16 mouse cellular contexts compared by ENCODE assay signal in the genomic region with DNA sequence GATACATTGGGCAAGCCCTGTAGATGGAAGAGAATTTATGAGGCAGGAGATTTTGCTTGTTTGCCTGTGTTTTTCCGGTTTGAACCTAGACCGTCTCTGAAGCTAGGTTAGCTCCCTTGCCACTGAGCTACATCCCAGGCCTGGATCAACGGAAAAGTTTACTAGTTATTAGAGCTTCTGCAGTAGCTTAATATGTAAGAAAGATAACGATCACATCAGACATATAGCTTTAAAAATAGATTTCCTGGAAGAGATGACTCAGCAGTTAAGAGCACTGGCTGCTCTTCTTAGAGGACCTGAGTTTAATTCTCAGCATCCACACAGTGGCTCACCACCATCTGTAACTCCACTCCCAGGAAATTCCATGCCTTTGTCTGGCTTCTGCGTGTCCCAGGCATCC. TPM values are rescaled to one million over a fixed set of nuclear protein-coding genes. Genes with fewer than 3 reads are reported as not detected.
DNase-seq lines count a peak whose midpoint lies in the region; ATAC-seq and TF ChIP-seq lines count a peak whose summit lies in the region.
"Had no signal": no experiment of that assay in that cellular context is flagged by ENCODE, and none has a peak within 500 bp of the region (broad histone marks: within the 10 kb centered on the region; RNA-seq: fewer than 3 reads in every experiment).

No protein-coding gene starts in this region.

- H3K4me1 ChIP-seq in liver, embryonic 12.5 days = peaks cover 49% of the 10 kb centered on the region
- H3K4me1 ChIP-seq in liver, embryonic 11.5 days (replicated peaks; ENCODE audit: control insufficient read depth, insufficient read depth, low read length) = peaks cover 18% of the 10 kb centered on the region
- H3K4me1 ChIP-seq in ES-E14 (ENCODE audit: control insufficient read depth in 2 of 2, insufficient read depth in 2 of 2, low read length in 2 of 2, poor library complexity in 1 of 2) = peaks cover 0 to 3% of the 10 kb centered on the region in 2 experiments; a peak in 1 of 4 replicates
- peaks cover 5% of the 10 kb centered on the region for H3K4me1 ChIP-seq in embryonic fibroblast, embryonic 13.5 days (ENCODE audit: control insufficient read depth, insufficient read depth, low read length)
- 0 out of 2 replicates have a peak, but pooled peaks cover 5% of the 10 kb centered on the region for H3K4me1 ChIP-seq in hindbrain, embryonic 14.5 days (replicated peaks; ENCODE audit: control insufficient read depth, insufficient read depth, low read length)
- H3K4me1 ChIP-seq: hindbrain, embryonic 15.5 days had no signal

- TF ChIP-seq POLR2A in embryonic fibroblast, embryonic 13.5 days (IDR thresholded peaks at IDR 0.05; ENCODE audit: low read depth, low read length) = no peak

- no peak for TF ChIP-seq CTCF in embryonic fibroblast, embryonic 13.5 days (IDR thresholded peaks at IDR 0.05; ENCODE audit: borderline replicate concordance, insufficient read depth, low read length)

- H3K9me3 ChIP-seq in liver, embryonic 12.5 days (replicated peaks) = no peaks in the 10 kb centered on the region
- H3K9me3 ChIP-seq in liver, embryonic 11.5 days (ENCODE audit: control insufficient read depth, low read length) = no peaks in the 10 kb centered on the region
- H3K9me3 ChIP-seq in ES-E14 (ENCODE audit: control insufficient read depth, insufficient read depth, low read depth, low read length) = no peaks in the 10 kb centered on the region
- no peaks in the 10 kb centered on the region for H3K9me3 ChIP-seq in hindbrain, embryonic 14.5 days (ENCODE audit: control insufficient read depth, low read length)
- H3K9me3 ChIP-seq: embryonic facial prominence, embryonic 10.5 days; hindbrain, embryonic 15.5 days; limb, embryonic 12.5 days; midbrain, embryonic 15.5 days; neural tube, embryonic 13.5 days had no signal

- 45% methylated on average over 5 of the region's 5 CpGs for WGBS in liver, embryonic 12.5 days (ENCODE audit: insufficient replicate concordance)
- 62% methylated on average over 5 of the region's 5 CpGs for WGBS in liver, embryonic 11.5 days
- WGBS in hindbrain, embryonic 14.5 days = 87% methylated on average over 5 of the region's 5 CpGs

- in situ Hi-C loops in ES-E14 (cut with MboI; ENCODE audit: low sequenced_read_pairs in 2 of 2, unreplicated experiment in 2 of 2) = no loop called here

- peak overlapping the region; percentile 41 for H3K4me2 ChIP-seq in liver, embryonic 12.5 days
- H3K4me2 ChIP-seq in liver, embryonic 11.5 days = no peak overlapping the region
- no peak overlapping the region for H3K4me2 ChIP-seq in hindbrain, embryonic 14.5 days (replicated peaks)
- H3K4me2 ChIP-seq: hindbrain, embryonic 15.5 days; limb, embryonic 12.5 days; midbrain, embryonic 15.5 days; neural tube, embryonic 13.5 days had no signal

- no peaks in the 10 kb centered on the region for H3K36me3 ChIP-seq in liver, embryonic 12.5 days
- no peaks in the 10 kb centered on the region for H3K36me3 ChIP-seq in liver, embryonic 11.5 days (ENCODE audit: control insufficient read depth, insufficient read depth, low read length)
- no peaks in the 10 kb centered on the region for H3K36me3 ChIP-seq in ES-E14 (ENCODE audit: control insufficient read depth, insufficient read depth, low read length, poor library complexity, severe bottlenecking)
- no peaks in the 10 kb centered on the region for H3K36me3 ChIP-seq in hindbrain, embryonic 14.5 days (replicated peaks; ENCODE audit: control insufficient read depth, insufficient read depth)
- H3K36me3 ChIP-seq: embryonic facial prominence, embryonic 10.5 days; hindbrain, embryonic 15.5 days; limb, embryonic 12.5 days; midbrain, embryonic 15.5 days; neural tube, embryonic 13.5 days had no signal

- H3K27me3 ChIP-seq in liver, embryonic 12.5 days (replicated peaks) = no peaks in the 10 kb centered on the region
- H3K27me3 ChIP-seq in liver, embryonic 11.5 days (replicated peaks; ENCODE audit: control insufficient read depth, insufficient read depth, low read length) = no peaks in the 10 kb centered on the region
- no peaks in the 10 kb centered on the region for H3K27me3 ChIP-seq in hindbrain, embryonic 14.5 days (ENCODE audit: control insufficient read depth, insufficient read depth, low read length)
- H3K27me3 ChIP-seq: hindbrain, embryonic 15.5 days; limb, embryonic 12.5 days; midbrain, embryonic 15.5 days; neural tube, embryonic 13.5 days had no signal

- no peak for DNase-seq in liver, embryonic 11.5 days (ENCODE audit: low spot score)
- DNase-seq in ES-E14 (ENCODE audit: low read depth, low spot score) = no peak
- no peak for DNase-seq in kidney, adult 18-20 months
- DNase-seq in hindbrain, embryonic 14.5 days (ENCODE audit: low spot score) = no peak
- DNase-seq in left cerebral cortex, postnatal 10 days (ENCODE audit: extremely low spot score in 1 of 2, low spot score in 2 of 2) = no peak
- DNase-seq: lung, postnatal 10 days; retina, postnatal 1 day had no signal

- H3K27ac ChIP-seq in liver, embryonic 12.5 days = peak overlapping the region; percentile 77
- no peak overlapping the region for H3K27ac ChIP-seq in liver, embryonic 11.5 days (ENCODE audit: low read depth, low read length)
- H3K27ac ChIP-seq in ES-E14 (ENCODE audit: insufficient read depth, low read depth, low read length, poor library complexity, severe bottlenecking) = no peak overlapping the region
- peak overlapping the region; percentile 82 for H3K27ac ChIP-seq in embryonic fibroblast, embryonic 13.5 days (ENCODE audit: insufficient read depth, low read length)
- H3K27ac ChIP-seq in hindbrain, embryonic 14.5 days = no peak overlapping the region
- H3K27ac ChIP-seq: embryonic facial prominence, embryonic 10.5 days; hindbrain, embryonic 15.5 days; limb, embryonic 12.5 days; midbrain, embryonic 15.5 days; neural tube, embryonic 13.5 days had no signal

- intact Hi-C loops in left cerebral cortex, postnatal 10 days (cut with DNase I) = no loop called here

- no peak overlapping the region; the same call in 1 of the 2 replicates for H3K9ac ChIP-seq in liver, embryonic 12.5 days
- H3K9ac ChIP-seq in liver, embryonic 11.5 days (ENCODE audit: low read depth, low read length) = no peak overlapping the region
- no peak overlapping the region for H3K9ac ChIP-seq in ES-E14 (ENCODE audit: insufficient read depth, low read depth, low read length, poor library complexity, severe bottlenecking)
- H3K9ac ChIP-seq in hindbrain, embryonic 14.5 days = no peak overlapping the region
- H3K9ac ChIP-seq: hindbrain, embryonic 15.5 days; limb, embryonic 12.5 days; midbrain, embryonic 15.5 days; neural tube, embryonic 13.5 days had no signal

- H3K4me3 ChIP-seq in liver, embryonic 12.5 days = no peak overlapping the region
- H3K4me3 ChIP-seq in liver, embryonic 11.5 days (ENCODE audit: low read depth, low read length) = no peak overlapping the region
- H3K4me3 ChIP-seq in ES-E14 (ENCODE audit: insufficient read depth in 1 of 2, low read depth in 1 of 2, low read length in 2 of 2, poor library complexity in 1 of 2, severe bottlenecking in 1 of 2) = no peak overlapping the region
- no peak overlapping the region for H3K4me3 ChIP-seq in embryonic fibroblast, embryonic 13.5 days (ENCODE audit: insufficient read depth, low read length)
- no peak overlapping the region for H3K4me3 ChIP-seq in hindbrain, embryonic 14.5 days (replicated peaks; ENCODE audit: low read length)
- H3K4me3 ChIP-seq: embryonic facial prominence, embryonic 10.5 days; hindbrain, embryonic 15.5 days; limb, embryonic 12.5 days; midbrain, embryonic 15.5 days; neural tube, embryonic 13.5 days had no signal

- peak; percentile 44; the same call in 1 of the 2 replicates for ATAC-seq in liver, embryonic 12.5 days
- ATAC-seq in liver, embryonic 11.5 days (replicated peaks; ENCODE audit: low FRiP score) = no peak
- ATAC-seq in megakaryocyte-erythroid progenitor cell, adult 5-6 weeks (replicated peaks; ENCODE audit: low FRiP score, low TSS enrichment, poor library complexity, severe bottlenecking) = peak; percentile 16; the same call in 1 of the 2 replicates
- no peak for ATAC-seq in hindbrain, embryonic 14.5 days (ENCODE audit: low FRiP score)
- ATAC-seq: forebrain, embryonic 16.5 days; midbrain, embryonic 15.5 days had no signal

RNA-seq across cellular contexts. Expression of a gene that starts 7.1 kb away (rescaled TPM):
- 38.2 and 39.4 TPM in 2 replicates for polyA plus RNA-seq in liver, embryonic 12.5 days (2016; fragmentation: Nextera tagmentation; extraction: Ambion mirVana)
- polyA plus RNA-seq in liver, embryonic 11.5 days (2014; fragmentation: Nextera tagmentation; extraction: Ambion mirVana) = 48.6 and 51.6 TPM in 2 replicates
- 14.0 and 21.4 TPM in 2 replicates for total RNA-seq in ES-E14 (2012; rRNA removed)
- polyA plus RNA-seq in embryonic fibroblast, embryonic 13.5 days (2011; ENCODE audit: insufficient read length, low read depth, missing spikeins) = 39.8 and 43.8 TPM in 2 replicates
- 41.0 and 41.3 TPM in 2 replicates for total RNA-seq in megakaryocyte-erythroid progenitor cell, adult 5-6 weeks (2014; fragmentation: Nextera tagmentation)
- total RNA-seq in megakaryocyte-erythroid progenitor cell, adult 5-6 weeks (2017) = 48.9 and 51.8 TPM in 2 replicates
- 31.1 and 33.3 TPM in 2 replicates for polyA plus RNA-seq in hindbrain, embryonic 14.5 days (2014; fragmentation: Nextera tagmentation; extraction: Ambion mirVana)
- total RNA-seq in left cerebral cortex, postnatal 10 days (2021) = 10 to 100 TPM; 30.1 to 32.3 TPM

RNA-seq across cellular contexts. Expression of a gene that starts 24.5 kb away (rescaled TPM):
- polyA plus RNA-seq in liver, embryonic 12.5 days (2016; fragmentation: Nextera tagmentation; extraction: Ambion mirVana) = 350 and 362 TPM in 2 replicates
- polyA plus RNA-seq in liver, embryonic 11.5 days (2014; fragmentation: Nextera tagmentation; extraction: Ambion mirVana) = 567 and 611 TPM in 2 replicates
- 1,283 and 1,442 TPM in 2 replicates for total RNA-seq in ES-E14 (2012; rRNA removed)
- 1,040 and 1,174 TPM in 2 replicates for polyA plus RNA-seq in embryonic fibroblast, embryonic 13.5 days (2011; ENCODE audit: insufficient read length, low read depth, missing spikeins)
- 1,812 and 1,837 TPM in 2 replicates for total RNA-seq in megakaryocyte-erythroid progenitor cell, adult 5-6 weeks (2014; fragmentation: Nextera tagmentation)
- 1,215 and 1,345 TPM in 2 replicates for total RNA-seq in megakaryocyte-erythroid progenitor cell, adult 5-6 weeks (2017)
- 264 and 303 TPM in 2 replicates for polyA plus RNA-seq in hindbrain, embryonic 14.5 days (2014; fragmentation: Nextera tagmentation; extraction: Ambion mirVana)
- total RNA-seq in left cerebral cortex, postnatal 10 days (2021) = 100 to 1,000 TPM; 262 to 295 TPM

RNA-seq across cellular contexts. Expression of a gene that starts 41.6 kb away (rescaled TPM):
- 115 and 121 TPM in 2 replicates for polyA plus RNA-seq in liver, embryonic 12.5 days (2016; fragmentation: Nextera tagmentation; extraction: Ambion mirVana)
- 96.9 and 106 TPM in 2 replicates for polyA plus RNA-seq in liver, embryonic 11.5 days (2014; fragmentation: Nextera tagmentation; extraction: Ambion mirVana)
- total RNA-seq in ES-E14 (2012; rRNA removed) = 35.3 and 41.6 TPM in 2 replicates
- 17.5 and 22.1 TPM in 2 replicates for polyA plus RNA-seq in embryonic fibroblast, embryonic 13.5 days (2011; ENCODE audit: insufficient read length, low read depth, missing spikeins)
- 42.5 and 52.7 TPM in 2 replicates for total RNA-seq in megakaryocyte-erythroid progenitor cell, adult 5-6 weeks (2014; fragmentation: Nextera tagmentation)
- 31.3 and 34.5 TPM in 2 replicates for total RNA-seq in megakaryocyte-erythroid progenitor cell, adult 5-6 weeks (2017)
- 60.7 and 65.5 TPM in 2 replicates for polyA plus RNA-seq in hindbrain, embryonic 14.5 days (2014; fragmentation: Nextera tagmentation; extraction: Ambion mirVana)
- 10 to 100 TPM; 58.4 to 63.8 TPM for total RNA-seq in left cerebral cortex, postnatal 10 days (2021)

RNA-seq across cellular contexts. Expression of a gene that starts 56.3 kb away (rescaled TPM):
- 59.5 and 61.7 TPM in 2 replicates for polyA plus RNA-seq in liver, embryonic 12.5 days (2016; fragmentation: Nextera tagmentation; extraction: Ambion mirVana)
- polyA plus RNA-seq in liver, embryonic 11.5 days (2014; fragmentation: Nextera tagmentation; extraction: Ambion mirVana) = 104 and 106 TPM in 2 replicates
- total RNA-seq in ES-E14 (2012; rRNA removed) = 23.8 and 33.0 TPM in 2 replicates
- 31.6 and 35.5 TPM in 2 replicates for polyA plus RNA-seq in embryonic fibroblast, embryonic 13.5 days (2011; ENCODE audit: insufficient read length, low read depth, missing spikeins)
- 45.2 and 63.2 TPM in 2 replicates for total RNA-seq in megakaryocyte-erythroid progenitor cell, adult 5-6 weeks (2014; fragmentation: Nextera tagmentation)
- total RNA-seq in megakaryocyte-erythroid progenitor cell, adult 5-6 weeks (2017) = 13.7 and 17.5 TPM in 2 replicates
- polyA plus RNA-seq in hindbrain, embryonic 14.5 days (2014; fragmentation: Nextera tagmentation; extraction: Ambion mirVana) = 183 and 191 TPM in 2 replicates
- 10 to 100 TPM; 94.0 to 95.0 TPM for total RNA-seq in left cerebral cortex, postnatal 10 days (2021)

Comparison
In these comparisons a context has a peak if more than half of its experiments do, and no peak if none do; other contexts are left out.
1. ATAC-seq: peak in liver, embryonic 12.5 days (single experiment) and megakaryocyte-erythroid progenitor cell, adult 5-6 weeks (single experiment); none in liver, embryonic 11.5 days (single experiment) and hindbrain, embryonic 14.5 days (single experiment).
2. H3K27ac ChIP-seq: peak in liver, embryonic 12.5 days (single experiment) and embryonic fibroblast, embryonic 13.5 days (single experiment); none in liver, embryonic 11.5 days (single experiment), ES-E14 (single experiment) and hindbrain, embryonic 14.5 days (single experiment).